Mouse (Mus musculus) A20 (cell line): Measurements from ENCODE around the gene Cwc25.

Experiments
- DNase-seq: peaks from one replicate; pipeline ENCODE4 v3.0.0-alpha.2; 2011; ENCODE audit warnings: low read depth, low spot score

Cwc25 gene

DNA sequence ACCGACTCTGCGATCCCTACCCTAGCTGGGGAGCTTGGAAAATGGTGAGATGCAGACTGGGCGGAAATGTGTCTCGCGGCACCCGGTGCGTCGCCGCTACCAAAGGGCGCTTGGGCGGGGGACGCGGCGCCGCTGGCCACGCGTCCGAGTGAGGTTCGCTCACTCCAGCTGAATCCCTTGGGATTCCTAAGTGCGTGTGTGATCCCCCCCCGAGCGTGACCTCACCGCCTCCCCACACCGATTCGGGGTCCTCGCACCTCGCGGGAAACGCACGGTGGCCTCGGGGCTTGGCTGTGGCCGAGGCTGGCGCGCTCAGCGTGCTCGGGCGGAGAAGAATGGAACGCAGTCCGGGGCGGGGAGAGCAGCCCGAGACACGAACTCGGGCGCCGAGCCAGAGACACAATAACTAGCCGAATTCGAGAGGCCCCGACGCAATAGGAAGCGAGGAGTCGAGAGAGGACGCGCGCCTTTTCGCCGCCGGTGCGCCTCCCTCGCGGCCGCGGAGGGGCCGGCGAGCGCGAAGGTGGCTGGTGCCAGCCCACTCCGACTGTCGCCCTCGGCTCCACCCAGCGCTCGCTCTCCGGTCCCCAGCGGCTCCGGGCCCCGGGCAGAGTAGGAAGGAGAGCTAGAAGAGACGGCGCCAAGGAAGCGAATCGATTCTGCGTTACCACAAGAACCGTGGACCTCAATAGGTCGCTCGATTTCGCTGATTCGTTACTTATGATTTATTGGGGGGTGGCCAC lies 66.2 kb downstream of the Cwc25 start, which contains the start of gene Pcgf2:
Pcgf2 (minus strand) TSS at position 495 of the 743 bp plus-strand sequence.
- DNase-seq: peak; percentile 86

DNA sequence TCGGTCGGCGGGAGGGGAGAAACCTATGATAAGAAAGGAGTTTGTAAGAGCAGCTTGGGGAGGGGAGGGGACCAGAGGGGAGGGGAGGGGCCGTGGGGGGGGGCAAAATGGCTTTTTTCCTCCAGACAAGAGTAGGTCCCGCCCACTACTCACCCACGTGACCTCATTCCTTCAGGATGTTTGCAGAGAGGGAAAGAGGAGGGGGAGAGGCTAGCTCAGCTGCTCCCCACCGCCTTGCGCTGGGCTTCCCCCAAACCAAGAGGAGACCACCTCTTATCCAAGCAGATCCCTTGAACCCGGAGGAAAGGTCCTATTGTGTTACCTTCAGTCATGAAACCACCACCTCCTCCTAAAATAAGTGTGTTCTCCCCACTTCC lies 66.7 kb downstream of the Cwc25 start:
- no peak for DNase-seq

DNA sequence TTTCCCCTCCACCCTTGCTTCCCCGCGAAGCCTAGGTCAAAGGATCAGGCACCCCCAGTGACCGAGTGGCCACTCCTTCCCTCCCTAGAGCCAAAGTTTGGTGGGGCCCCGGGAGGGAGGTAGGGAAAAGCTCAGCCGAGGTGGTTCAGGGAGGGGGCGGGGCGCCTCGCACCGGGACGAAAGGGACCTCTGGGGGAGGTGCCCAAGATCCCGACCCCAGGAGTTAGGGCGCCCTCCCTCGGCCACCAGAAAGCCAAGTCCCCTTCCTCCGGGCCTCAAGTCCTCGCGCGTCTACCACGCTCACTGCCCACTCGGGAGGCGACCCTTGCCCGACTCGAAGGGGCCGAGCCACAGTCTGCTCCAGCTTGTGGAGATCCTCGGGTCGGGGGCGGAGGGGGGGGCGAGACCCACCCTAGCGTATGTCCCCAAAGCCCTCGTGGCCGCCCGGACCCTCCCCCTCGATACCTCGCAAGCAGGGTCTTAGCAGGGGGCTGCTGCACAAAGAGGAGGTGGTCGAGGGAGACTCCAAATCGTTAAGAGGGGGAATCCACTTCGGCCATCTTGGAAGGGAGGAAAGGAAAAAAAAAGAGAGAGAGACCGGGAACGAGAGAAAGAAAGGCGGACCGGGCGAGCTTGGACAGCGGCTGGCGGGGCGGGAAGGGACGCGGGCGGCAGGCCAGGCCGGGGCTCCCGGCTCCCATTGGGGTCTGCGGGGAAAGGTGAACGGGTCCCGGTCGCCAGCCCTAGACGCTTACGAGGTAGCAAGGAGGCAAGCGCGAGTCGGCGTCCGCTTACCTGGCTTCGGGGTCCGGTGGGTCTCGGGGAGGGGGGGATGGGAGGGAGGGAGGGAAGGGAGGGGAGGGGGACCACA lies 67.4 kb downstream of the Cwc25 start:
- DNase-seq: peak; percentile 84

- DNase-seq: no peak
These were observed 68.3 kb downstream of the Cwc25 start for GRCm38 (mm10) chr11:97697891-97698529.

GRCm38 (mm10) chr11:97697199-97697890 lies 69.0 kb downstream of the Cwc25 start:
- DNase-seq: no peak

GRCm38 (mm10) chr11:97696669-97697068 lies 69.7 kb downstream of the Cwc25 start:
- no peak for DNase-seq

GRCm38 (mm10) chr11:97695712-97696401 lies 70.5 kb downstream of the Cwc25 start:
- no peak for DNase-seq
